Mouse (Mus musculus): ENCODE measurements around the gene Gm49450. TPM values are rescaled to one million over a fixed set of nuclear protein-coding genes. Genes with fewer than 3 reads are reported as not detected.

The Gm49450 gene
- polyA plus RNA-seq, 2 experiments = 0.15 TPM; not detected in 1

DNA sequence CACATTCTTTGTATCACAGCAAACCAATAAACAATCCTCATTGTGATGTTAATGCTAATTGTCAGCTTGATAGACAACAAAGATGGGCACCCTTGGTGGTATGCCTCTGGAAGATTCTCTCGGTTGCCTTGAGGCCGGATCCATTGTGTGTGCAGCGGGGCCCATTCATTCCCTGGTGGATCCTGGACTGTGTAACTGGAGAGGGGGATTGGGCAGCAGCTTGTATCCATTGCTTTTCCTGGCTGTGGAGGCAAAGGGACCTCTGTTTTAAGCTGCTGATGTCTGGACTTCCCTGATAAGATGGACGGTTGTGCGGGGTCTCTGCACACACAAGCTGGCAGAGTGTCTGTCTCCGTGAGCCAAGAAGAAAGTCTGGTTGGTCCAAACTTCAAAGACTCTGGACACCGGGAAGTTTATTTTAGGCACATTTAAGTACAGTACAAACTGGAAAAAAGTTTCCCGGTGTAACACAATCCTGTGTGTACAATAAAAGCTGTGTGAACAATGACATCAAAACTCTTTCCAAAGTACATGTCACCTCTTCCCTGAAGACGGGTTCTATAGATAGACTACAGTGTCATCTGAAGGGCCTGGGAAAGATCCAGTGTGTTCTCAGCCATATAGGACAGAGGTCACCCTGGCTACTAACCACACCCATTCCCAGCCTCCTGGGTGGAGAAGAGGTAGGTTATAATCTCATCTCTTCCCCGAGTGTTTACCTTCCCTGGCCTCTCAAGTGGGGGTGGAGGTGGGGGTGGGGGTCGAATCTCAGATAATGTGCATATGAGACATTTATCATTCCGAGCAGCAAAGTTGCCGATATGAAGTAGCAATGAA lies 44.8 kb upstream of the Gm49450 start:
- DNase-seq (ENCODE audit: low read depth in 3 of 3, low spot score in 3 of 3) (no peak), ATAC-seq (ENCODE audit: insufficient read depth) (peak; percentile 54)
- H3K27me3 ChIP-seq (ENCODE audit: control insufficient read depth, insufficient read depth, low read length) = no peaks in the 10 kb centered on the region
- H3K9ac ChIP-seq (replicated peaks) = peak overlapping the region; percentile 12; the same call in 1 of the 2 replicates
- H3K27ac ChIP-seq = no peak overlapping the region
- peak overlapping the region; percentile 32 for H3K4me2 ChIP-seq (ENCODE audit: low read depth)
- H3K36me3 ChIP-seq (replicated peaks; ENCODE audit: control insufficient read depth, insufficient read depth, low read depth) = no peaks in the 10 kb centered on the region
- TF ChIP-seq EP300 (IDR thresholded peaks at IDR 0.05; ENCODE audit: low read depth) (no peak), CTCF (IDR thresholded peaks at IDR 0.05; ENCODE audit: low read depth) (no peak)
- H3K4me3 ChIP-seq (ENCODE audit: insufficient read depth in 1 of 2, low read depth in 2 of 2, low read length in 2 of 2) = no peak overlapping the region
- WGBS (ENCODE audit: insufficient replicate concordance) = 27% methylated on average over 13 of the region's 13 CpGs
- H3K9me3 ChIP-seq (ENCODE audit: control insufficient read depth, low read length) = no peaks in the 10 kb centered on the region
- H3K4me1 ChIP-seq (replicated peaks; ENCODE audit: control insufficient read depth in 2 of 2, insufficient read depth in 2 of 2, low read length in 1 of 2) = peaks cover 11 to 31% of the 10 kb centered on the region in 2 experiments

DNA sequence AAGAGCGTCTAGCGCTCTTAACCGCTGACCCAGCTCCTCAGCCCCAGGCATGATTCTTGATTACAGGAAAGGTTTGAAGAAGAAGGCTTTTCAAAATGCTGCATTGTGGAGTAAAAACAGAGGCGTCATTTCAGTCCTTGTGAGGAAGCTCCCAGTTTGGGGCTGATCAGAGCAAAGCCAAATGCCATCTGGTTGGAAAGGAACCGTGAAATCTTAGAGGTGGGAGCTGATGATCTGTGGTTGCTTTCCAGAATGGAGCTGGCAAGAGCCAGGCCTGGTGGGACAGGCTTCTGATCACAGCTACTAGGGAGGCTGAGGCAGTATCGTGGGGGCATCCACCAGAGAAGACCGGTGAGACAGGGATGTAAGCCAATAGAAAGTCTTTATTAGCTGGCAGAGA lies 43.5 kb upstream of the Gm49450 start:
- DNase-seq (ENCODE audit: low read depth in 3 of 3, low spot score in 3 of 3) (no peak), ATAC-seq (ENCODE audit: insufficient read depth) (no peak)
- peaks cover 11 to 41% of the 10 kb centered on the region in 2 experiments for H3K4me1 ChIP-seq (replicated peaks; ENCODE audit: control insufficient read depth in 2 of 2, insufficient read depth in 2 of 2, low read length in 1 of 2)
- no peaks in the 10 kb centered on the region for H3K27me3 ChIP-seq (ENCODE audit: control insufficient read depth, insufficient read depth, low read length)
- WGBS (ENCODE audit: insufficient replicate concordance) = 81% methylated on average over 7 of the region's 7 CpGs
- no peaks in the 10 kb centered on the region for H3K36me3 ChIP-seq (replicated peaks; ENCODE audit: control insufficient read depth, insufficient read depth, low read depth)
- TF ChIP-seq CTCF (IDR thresholded peaks at IDR 0.05; ENCODE audit: low read depth) = no peak
- no peak for TF ChIP-seq EP300 (IDR thresholded peaks at IDR 0.05; ENCODE audit: low read depth)
- no peaks in the 10 kb centered on the region for H3K9me3 ChIP-seq (ENCODE audit: control insufficient read depth, low read length)
- no peak overlapping the region for H3K9ac ChIP-seq (replicated peaks)
- H3K4me2 ChIP-seq (ENCODE audit: low read depth) = no peak overlapping the region
- H3K4me3 ChIP-seq (ENCODE audit: insufficient read depth in 1 of 2, low read depth in 2 of 2, low read length in 2 of 2) = no peak overlapping the region
- H3K27ac ChIP-seq = no peak overlapping the region

DNA sequence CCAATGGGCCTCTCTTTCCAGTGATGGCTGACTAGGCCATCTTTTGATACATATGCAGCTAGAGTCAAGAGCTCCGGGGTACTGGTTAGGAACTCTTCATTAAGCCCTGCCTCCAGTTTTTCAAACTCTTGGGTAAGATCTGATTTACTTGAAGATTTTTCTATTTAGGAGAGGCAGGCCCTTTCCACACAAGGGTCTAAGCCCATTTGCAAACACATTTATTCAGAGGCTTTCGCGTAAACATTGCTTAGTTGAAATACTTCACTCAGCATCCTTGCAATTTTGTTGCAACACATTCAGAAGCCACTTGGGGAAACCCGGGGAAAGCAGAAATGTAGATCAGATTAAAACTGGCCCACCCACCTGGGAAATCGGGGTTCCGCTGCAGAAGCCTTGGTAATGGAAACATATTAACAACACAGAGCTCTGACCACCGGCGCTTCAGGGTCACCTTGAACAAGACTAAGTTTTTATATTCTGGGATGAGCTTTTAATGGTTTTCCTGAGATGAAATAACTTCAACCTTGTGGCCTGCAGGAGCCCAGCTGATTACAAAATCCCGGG lies 41.7 kb upstream of the Gm49450 start:
- TF ChIP-seq EP300 (IDR thresholded peaks at IDR 0.05; ENCODE audit: low read depth) (no peak), CTCF (IDR thresholded peaks at IDR 0.05; ENCODE audit: low read depth) (no peak)
- H3K27me3 ChIP-seq (ENCODE audit: control insufficient read depth, insufficient read depth, low read length) = no peaks in the 10 kb centered on the region
- no peaks in the 10 kb centered on the region for H3K9me3 ChIP-seq (ENCODE audit: control insufficient read depth, low read length)
- 76% methylated on average over 9 of the region's 9 CpGs for WGBS (ENCODE audit: insufficient replicate concordance)
- H3K9ac ChIP-seq (replicated peaks) = no peak overlapping the region
- peaks cover 11 to 36% of the 10 kb centered on the region in 2 experiments for H3K4me1 ChIP-seq (replicated peaks; ENCODE audit: control insufficient read depth in 2 of 2, insufficient read depth in 2 of 2, low read length in 1 of 2)
- no peak for ATAC-seq (ENCODE audit: insufficient read depth)
- H3K27ac ChIP-seq = no peak overlapping the region
- H3K36me3 ChIP-seq (replicated peaks; ENCODE audit: control insufficient read depth, insufficient read depth, low read depth) = no peaks in the 10 kb centered on the region
- no peak overlapping the region for H3K4me3 ChIP-seq (ENCODE audit: insufficient read depth in 1 of 2, low read depth in 2 of 2, low read length in 2 of 2)
- DNase-seq (ENCODE audit: low read depth in 3 of 3, low spot score in 3 of 3) = no peak
- no peak overlapping the region for H3K4me2 ChIP-seq (ENCODE audit: low read depth)

DNA sequence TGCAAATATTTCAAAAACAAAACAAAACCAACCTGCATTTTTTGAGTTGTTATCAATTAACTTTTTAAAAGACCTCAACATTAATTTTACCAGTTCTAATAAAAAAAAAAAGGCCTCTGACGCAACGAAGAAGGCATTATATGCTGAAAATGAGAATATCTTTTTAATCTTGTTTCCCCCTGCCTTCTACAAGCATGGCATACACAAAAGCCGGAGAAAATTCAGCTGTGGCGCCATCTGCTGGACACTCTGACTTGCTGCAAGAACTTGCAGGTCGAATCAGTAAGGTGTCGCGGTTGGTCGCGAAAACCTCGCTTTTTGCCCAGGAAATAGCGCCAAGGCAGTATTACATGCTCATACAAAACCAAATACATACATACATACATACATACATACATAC lies 40.5 kb upstream of the Gm49450 start:
- no peaks in the 10 kb centered on the region for H3K9me3 ChIP-seq (ENCODE audit: control insufficient read depth, low read length)
- no peaks in the 10 kb centered on the region for H3K36me3 ChIP-seq (replicated peaks; ENCODE audit: control insufficient read depth, insufficient read depth, low read depth)
- ATAC-seq (ENCODE audit: insufficient read depth) (peak; percentile 38; the same call in 1 of the 2 replicates), DNase-seq (ENCODE audit: low read depth in 3 of 3, low spot score in 3 of 3) (peak; percentile 86 to 87 (median 87))
- H3K27me3 ChIP-seq (ENCODE audit: control insufficient read depth, insufficient read depth, low read length) = no peaks in the 10 kb centered on the region
- peak overlapping the region; percentile 71 for H3K4me2 ChIP-seq (ENCODE audit: low read depth)
- TF ChIP-seq CTCF (IDR thresholded peaks at IDR 0.05; ENCODE audit: low read depth) (peak; percentile 97), EP300 (IDR thresholded peaks at IDR 0.05; ENCODE audit: low read depth) (no peak)
- under 1% methylated on average over 11 of the region's 11 CpGs for WGBS (ENCODE audit: insufficient replicate concordance)
- peak overlapping the region in 1 of 2 experiments; percentile 47; a peak in 1 of 4 replicates for H3K4me3 ChIP-seq (ENCODE audit: insufficient read depth in 1 of 2, low read depth in 2 of 2, low read length in 2 of 2)
- no peak overlapping the region for H3K9ac ChIP-seq (replicated peaks)
- H3K4me1 ChIP-seq (replicated peaks; ENCODE audit: control insufficient read depth in 2 of 2, insufficient read depth in 2 of 2, low read length in 1 of 2) = peaks cover 11 to 31% of the 10 kb centered on the region in 2 experiments
- no peak overlapping the region for H3K27ac ChIP-seq

Data from liver, embryonic 14.5 days (tissue).